Mouse (Mus musculus): ENCODE results near the gene Zmiz1.

Zmiz1 gene

DNA sequence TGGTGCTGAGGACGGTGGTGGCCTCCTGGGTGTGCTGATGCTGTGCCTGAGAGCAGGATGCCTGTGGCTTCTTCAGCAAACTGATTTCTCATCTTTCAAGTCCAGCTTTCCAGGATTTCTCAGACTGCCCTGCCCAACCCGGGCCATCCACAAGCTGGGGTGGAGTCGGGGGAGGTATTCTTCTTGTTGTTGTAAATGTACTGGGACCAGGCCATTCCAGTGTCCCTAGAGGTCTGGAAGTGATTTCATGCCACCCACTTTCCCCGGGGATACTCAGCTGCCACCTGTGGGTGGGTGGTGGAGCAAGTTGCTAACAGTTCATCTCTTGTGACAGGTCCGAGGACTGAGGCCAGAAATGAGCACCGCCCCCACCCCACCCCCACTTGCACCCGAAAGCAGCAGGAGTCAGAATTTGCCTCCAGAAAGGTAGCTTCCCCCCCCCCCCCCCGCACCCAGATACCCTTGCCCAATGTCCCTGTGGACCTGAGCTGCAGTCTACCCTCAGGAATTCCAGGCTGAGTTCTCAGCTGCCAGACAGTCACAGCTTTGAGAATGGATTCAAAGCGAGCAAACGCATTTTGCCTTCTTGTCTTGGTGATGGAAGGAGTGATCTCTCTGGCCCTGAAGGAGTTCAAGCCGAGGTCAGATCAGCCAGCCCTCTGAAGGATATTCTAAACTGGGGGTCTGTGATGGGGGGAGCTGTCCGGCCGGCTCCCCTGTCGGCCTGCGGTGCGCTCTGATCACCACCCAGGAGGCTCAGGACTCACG lies 2.1 kb upstream of the Zmiz1 start:
- DNase-seq (ENCODE audit: low spot score) = peak; percentile 76

DNA sequence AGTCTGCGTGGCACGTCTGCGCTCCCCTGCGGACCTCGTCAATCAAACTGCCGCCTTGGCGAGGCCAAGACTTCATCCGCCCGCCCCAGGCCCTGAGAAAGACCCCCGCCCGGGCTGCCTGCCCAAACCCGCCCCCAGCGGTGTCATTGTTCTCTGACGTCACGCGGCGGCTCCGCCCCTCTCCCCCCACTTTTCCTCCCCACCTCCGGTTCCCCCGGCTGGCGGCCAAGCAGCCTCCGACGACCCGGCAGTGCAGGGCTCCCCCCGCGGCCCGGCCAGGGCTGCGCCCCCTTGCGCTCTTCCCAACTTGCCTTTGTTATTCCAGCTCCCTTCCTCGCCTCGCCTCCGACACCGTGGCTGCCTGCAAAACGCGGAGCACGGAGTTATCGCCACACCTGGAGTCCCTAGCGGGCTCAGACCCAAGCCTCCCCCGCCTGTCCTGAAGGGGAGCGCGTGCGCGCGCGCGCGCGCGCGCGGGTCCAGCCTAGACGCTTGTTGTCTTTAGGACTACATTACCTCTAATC lies 1.5 kb upstream of the Zmiz1 start:
- DNase-seq (ENCODE audit: low spot score) = peak; percentile 98

DNA sequence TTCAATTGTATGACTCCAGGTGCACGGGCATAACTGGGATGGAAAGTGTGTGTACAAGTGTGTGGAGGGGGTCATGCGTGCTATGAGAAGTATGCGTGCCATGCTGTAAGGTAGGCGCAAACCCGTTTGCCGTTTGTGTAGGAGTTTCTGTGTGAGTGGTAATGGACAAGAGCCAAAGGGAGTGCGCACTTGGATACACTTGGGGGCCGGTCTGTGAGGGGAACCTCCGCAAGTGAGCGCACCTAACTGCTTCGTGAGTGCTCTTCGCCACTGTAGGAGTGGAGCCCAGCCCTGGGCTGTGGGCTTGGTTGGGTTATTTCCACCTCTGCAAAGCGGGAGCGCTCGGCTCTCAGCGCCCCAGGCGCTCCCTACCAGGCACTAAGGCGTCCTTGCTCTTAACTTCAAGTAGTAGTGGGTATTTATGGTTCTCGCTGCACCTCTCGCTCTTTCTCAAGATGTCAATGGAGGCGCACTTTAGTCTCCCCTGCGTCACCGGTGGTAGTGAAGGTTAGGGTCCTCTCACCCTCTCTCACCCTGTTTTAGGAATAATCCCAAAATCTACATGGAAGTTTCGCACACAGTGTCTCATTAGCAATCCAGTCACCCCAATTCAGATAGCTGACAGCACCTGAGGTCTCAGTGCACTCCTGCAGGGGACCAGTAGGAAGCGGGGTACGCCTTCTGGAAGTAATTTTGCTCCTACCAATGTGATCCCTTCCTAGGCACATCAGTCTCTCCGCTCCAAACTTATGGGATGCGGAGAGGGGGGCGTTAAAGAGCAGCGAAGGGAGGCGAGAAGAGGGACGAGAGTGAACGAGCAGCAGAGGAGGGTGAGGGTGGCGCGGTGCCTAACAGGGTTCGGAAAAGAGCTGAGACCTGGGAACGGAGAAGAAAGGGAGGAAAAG lies 622 bp upstream of the Zmiz1 start:
- DNase-seq (ENCODE audit: low spot score) = peak; percentile 65

DNA sequence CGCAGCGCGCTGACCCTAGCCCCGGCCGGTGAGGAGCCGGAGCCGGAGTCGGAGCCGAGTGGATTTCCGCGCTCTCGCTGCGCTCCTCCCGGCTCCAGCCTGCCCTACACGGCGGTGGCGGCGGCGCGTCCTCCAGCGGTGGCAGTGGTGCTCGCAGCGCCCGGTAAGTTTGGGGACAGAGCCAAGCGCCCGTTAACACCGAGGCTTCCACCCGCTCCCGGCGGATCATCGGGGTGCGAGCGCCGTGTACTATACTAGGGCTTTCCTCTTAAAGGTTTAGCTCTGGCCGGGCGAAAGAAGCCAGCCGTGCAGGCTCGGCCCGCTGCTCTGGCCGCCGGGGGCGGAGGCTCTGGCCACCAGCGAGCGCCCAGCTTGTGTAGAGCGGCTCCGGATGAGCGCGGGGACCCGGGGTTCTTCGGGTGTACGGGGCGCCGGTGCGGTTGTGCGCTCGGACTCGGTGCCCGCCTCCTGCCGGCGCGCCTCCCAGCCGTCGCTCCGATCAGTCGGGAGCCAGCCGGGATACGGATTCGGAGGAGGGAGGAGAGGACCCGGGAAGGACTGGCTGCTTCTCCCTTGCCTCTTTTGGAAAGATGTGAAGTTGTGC lies 511 bp downstream of the Zmiz1 start:
- DNase-seq (ENCODE audit: low spot score) = no peak

DNA sequence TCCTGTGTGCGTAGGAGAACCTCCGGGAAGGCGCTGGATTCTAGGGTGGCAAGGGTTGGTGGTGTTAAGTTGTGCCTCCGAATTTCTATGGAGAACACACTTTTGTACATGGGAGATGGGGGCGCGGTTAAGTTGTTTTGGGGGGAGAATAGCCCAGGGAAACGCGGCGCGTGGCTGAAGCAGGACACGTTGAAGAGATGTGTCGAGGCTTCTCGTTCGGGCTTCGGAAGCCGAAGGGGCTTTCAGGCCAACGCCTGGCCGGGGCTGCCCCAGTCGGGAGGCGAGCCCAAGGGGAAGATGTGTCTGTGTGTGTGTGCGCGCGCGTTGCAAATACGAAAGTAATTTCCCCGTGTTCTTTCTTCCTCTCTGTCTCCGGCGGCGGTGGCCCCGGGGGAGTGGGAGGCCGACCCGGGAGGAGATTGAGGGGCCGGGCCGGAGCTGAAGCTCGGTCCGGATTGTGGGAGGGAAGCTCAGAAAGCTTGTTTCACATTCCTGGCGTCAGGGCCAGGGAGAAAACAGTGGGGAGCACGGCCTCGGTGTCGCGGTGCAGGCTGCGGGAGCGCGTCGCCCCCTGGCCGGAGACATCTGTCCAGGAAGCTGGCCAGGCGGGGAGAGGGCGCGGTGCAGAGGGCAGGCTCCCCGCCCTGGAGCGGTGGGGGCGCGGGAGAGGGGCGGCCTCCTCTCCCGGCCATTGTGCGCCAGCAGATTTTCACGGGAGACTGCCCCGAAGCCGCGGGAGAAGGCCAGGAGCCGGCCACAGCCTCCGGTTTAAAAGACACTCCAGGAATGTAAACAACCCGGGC lies 1.2 kb downstream of the Zmiz1 start:
- peak; percentile 47 for DNase-seq (ENCODE audit: low spot score)

DNA sequence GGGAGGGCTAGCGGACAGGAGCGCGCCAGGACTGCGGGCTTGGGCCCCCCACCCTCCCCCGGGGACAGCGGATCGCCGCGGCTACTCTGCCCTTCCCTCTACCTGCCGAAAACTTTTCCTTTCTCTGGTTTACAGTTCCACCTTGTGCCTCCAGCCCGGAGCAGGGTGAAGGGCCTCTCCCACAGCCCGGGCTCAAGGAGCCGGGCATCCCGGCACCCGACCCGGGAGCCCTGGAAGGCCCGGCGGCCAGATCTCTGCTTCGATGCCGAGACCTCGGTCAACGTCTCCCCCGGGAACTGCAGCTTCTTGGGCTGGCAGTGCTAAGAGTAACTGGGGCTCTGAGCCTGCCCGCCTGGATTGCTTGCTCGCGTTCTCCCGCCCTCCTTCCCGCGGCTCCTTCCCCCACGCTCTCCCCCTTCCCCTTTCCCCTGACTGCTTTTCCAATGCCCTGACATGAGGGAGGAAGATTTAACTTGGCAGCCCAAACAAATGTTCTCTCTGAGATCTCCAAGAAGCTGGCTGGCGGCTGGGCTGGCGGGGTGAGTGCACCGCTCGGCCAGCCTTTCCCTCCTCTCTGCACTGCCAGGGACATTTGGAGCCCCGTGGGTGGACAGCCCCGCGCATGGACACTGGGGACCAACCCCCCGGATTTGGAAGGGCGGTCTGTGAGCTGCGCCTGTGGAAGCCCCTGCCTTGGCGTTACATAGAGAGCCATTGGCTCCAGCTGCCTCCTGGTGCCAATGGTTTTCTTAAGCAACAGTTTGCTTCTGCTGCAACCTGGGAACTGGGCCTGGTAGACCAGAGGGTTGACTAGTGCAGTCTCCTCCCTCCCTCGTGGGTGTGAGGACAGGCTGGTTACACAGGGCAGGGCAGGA lies 2.1 kb downstream of the Zmiz1 start:
- DNase-seq (ENCODE audit: low spot score) = peak; percentile 91

DNA sequence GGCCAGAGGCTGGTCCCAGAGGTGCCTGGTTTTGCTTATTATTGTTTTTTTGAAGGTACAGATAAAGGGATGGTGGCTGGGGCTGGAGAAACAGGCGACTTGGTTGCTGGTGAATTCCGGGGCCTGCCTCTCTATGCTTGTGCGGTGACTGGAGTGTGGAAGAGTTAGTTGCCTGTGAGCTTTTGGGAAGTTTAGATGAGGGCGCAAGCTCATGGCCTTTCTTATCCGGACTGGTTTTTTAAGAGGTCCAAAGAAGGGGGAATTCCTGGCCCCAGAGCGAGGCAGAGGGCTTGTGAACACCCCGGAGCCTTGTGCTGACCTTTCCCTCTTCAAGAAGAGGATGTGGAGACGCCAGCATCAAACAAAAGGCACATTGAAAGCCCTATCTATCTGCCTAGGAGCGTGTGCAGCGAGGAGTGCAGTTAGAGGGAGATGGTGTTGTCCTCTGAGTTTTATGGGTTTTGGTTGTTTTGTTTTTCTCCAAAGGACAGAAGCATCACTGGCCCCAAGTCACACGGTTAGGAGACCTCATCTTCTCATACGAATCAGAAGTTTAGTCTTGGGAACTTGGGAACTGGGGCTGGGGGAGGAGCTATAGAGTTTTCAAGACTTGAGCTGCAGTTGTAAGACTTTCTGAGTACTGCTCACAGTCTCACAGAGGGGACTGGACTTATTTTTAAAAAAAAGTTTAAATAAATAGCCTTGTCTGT lies 2.8 kb downstream of the Zmiz1 start:
- no peak for DNase-seq (ENCODE audit: low spot score)

DNA sequence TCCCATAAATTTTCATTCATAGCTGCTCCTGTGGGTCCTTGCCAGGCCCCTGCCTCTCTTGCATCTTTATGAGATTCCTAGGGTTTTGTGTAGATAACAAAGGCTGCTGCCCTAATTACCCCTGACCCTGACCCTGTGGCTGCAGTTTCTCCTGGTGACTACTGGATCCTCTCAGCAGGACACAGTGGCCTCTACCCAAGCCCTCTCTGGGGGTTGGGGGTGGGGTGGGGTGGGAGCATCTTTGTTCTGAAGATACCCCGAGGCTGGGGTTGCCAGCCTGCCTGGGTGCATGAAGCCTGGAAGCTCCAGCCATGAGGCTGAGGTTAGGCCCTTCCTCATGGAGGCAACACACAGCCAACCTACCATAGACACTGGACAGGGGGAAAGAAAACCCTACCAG lies 4.0 kb downstream of the Zmiz1 start:
- no peak for DNase-seq (ENCODE audit: low spot score)

DNA sequence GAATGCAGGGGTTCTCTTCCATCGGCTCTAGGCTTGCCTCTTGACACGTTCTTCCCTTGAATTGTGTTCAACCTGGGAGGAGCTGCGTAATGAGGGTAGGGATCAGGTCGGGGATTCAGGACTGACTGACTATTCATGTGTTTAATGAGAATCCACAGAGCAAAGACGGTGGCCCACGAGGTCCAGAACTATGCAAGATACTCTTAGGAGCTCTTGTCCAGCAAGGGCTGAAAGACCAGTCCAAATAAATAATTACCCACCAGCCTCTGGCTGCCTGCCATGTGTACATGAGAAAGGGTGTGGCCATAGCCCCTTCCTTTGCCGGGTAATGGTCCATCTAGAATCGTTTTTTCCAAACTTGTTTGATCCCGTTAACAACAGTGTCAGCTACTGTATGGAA lies 4.9 kb downstream of the Zmiz1 start:
- DNase-seq (ENCODE audit: low spot score) = peak; percentile 43

DNA sequence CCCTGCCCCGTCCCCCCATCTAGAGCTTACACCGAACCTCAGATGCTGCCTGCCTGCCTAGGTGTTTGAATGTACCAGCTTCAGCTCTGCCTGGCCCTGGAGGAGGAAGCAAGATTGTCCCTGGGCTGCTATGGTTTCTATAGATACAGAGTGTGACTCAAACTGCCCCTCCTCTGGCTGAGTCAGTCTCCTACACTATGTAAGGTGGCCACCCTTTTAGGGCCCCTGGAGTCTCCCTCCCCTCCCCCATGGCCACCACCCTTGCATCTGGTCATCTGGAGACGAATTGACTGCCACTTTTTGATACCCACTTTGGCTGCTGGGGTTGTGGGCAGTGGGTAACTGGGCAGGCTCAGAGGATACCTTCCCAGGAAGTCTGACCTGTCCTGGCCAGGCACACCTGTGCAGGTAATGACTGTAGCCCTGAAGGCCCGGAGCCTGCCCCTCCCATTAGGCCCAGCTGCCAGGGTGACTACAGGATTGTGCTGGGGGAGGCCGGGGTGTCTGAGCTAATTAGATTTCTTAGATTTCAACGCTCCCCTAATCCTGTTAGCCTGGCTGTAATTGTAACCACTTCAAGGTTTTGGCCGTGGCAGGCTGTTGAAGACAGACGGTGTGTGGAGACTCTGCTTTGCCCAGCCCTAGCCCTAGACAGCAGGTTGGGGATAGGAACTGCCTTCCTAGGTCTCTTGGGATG lies 5.8 kb downstream of the Zmiz1 start:
- DNase-seq (ENCODE audit: low spot score) = peak; percentile 81

DNA sequence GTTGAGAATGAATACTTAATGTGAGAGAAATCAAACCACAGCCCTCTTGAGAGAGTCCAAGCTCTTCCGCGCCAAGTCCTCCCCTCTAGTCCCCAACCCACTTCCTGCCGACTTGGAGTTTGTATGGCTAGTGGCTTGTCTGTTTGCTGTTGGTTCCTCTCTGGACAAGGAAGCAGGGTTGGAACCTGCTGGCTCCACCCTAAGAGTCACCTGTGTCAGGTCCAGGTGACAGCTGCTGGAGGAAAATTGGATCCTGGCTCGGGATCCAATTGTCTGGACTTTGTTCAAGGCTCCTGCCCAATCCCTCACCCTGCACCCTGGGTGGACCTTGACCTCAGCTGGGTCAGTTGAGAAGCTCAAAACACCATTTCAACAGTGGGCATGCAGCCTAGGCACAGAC lies 7.4 kb downstream of the Zmiz1 start:
- DNase-seq (ENCODE audit: low spot score) = no peak

DNA sequence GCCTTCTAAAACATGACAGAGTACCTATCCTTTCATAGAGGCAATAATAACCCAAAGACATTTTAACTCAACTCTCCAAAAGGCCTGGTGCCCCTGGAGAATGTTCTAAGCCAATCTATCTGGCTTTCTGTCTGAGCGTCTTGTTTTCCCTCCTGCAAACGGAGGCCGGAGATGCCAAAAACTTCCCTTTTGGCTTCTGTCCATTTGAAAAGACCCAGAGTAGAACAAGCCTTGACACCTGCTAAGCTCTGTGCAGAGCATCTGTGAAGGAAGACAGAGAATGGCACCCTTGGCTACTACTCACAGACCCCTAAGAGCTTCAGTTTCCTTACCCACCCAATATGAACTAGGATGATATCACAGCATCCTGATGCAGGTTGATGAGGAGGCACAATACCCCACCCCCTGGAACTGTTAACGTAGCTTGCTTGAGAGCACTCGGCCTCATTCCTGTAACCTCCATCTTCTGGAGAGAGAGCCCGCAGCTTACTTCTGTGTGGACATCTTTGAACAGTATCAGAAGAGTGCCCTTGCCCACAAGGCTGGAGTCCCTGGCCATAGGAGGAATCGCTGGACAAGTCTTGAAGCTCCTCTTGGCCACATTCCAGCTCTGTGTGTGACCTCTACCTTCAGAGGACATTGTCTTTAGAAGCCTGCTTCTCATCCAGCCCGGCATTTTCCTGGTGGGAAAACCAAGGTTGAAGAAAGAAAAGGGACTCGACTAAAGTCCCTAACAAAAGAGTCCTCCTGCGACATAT lies 9.1 kb downstream of the Zmiz1 start:
- no peak for DNase-seq (ENCODE audit: low spot score)

DNA sequence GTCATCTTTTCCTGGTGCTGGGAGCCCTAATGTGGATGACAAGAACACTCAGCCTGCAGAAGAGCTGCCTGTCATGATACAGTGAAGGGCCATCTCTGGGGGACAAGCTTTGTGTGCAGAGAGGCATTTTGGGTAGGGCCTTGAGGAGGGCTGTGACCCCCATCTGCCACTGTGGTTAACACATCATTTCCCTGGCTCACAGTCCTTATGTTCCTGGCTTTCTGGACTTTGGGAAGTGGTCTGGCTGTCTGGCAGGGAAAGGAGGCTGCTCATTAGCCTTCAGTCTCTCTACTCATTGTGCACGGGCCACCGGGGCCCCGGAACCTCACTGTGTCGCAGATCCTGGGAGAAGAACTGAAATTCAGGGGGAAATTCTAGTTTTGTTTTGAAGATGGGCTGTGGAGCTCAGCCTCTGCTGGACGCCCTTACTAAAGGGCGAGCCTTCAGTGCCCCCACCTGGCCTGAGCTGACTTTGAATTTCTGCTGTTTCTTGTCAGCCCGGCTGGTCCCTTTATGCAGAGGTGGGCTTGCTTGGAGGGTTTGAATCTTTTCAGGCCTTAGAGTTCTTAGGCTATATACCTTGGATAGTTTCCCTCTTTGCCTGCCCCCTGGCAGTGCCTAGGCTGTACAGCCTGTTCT lies 10.0 kb downstream of the Zmiz1 start:
- no peak for DNase-seq (ENCODE audit: low spot score)

DNA sequence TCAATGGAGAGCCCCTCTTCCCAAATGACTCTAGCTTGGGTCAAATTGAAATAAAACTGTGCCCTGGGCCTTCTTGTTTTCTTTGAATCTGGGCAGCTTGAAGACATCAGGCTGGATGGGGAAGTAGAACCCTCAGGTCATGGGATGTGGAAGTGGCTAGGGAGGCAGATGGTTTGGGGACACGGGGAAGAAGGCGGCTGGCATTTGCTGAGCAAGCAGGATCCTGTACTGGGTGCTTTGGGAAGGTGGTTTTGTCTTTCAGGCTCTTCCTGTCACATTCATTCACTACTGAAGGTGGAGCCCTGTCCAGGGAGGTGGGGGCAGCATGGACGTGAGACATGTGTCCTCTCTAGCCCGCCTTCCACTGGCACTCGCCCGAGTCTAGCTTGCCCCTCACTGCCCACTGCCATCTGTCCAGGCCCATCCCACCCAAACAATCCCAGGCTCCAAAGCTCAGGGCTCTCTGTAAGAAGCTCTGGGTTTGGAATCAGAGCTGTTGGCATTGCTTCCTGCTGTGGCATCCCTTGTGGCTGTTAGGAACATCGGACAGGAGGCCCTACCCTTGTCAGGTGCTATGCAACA lies 11.3 kb downstream of the Zmiz1 start:
- no peak for DNase-seq (ENCODE audit: low spot score)

DNA sequence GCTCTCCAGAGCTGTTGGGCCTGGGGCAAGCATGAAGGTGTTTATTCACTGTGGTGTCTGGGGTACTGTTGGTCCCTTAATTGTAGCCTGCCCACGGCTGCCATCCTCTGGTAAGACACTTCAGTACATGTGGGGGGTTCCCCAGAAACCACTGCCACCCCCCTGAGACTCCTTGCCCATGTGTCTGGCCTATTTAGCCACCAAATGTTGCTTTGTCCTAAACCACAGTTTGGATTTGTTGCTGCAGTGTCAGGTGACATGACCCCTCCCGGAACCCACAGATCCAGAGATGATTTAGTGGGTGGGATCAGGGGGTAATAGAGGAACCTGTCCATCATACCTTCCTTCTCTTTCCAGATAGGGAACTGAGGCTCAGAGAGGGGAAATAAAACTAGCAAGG lies 12.1 kb downstream of the Zmiz1 start:
- DNase-seq (ENCODE audit: low spot score) = no peak

DNA sequence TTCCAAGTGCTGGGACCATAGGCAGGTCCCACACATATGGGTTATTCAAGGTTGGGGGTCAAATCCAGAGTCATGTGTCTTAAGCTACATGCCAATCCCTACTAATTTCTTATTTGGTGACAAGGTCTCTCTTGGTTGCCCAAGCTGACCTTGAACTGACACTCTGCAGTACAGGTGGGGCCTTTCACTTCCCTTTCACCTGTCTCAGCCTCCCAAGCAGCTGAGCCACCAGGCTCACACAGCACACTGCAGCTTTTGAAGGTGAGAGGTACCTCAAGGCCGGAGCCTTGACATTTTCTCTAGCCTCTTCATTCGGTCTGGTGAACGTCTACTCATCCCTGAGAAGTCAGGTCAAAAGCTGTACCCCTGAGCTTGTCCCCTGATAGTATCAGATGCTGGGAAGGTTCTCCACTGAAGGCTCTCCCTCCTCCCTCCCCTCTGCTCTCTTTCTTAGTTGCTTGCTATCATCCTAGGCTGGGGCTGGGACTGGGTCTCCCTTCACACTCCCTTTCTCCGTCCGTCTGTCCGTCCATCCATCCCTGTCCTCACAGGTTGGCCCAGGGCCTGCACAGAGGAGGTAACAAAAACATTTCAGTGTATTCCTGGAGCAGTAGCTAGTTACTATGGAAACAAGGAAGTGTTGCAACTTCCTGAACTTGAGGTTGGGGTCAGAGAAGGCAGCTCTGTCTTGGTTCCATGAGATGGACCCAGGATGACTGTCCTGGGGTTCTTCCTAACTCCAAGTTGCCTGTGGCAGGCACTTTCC lies 13.3 kb downstream of the Zmiz1 start:
- no peak for DNase-seq (ENCODE audit: low spot score)

DNA sequence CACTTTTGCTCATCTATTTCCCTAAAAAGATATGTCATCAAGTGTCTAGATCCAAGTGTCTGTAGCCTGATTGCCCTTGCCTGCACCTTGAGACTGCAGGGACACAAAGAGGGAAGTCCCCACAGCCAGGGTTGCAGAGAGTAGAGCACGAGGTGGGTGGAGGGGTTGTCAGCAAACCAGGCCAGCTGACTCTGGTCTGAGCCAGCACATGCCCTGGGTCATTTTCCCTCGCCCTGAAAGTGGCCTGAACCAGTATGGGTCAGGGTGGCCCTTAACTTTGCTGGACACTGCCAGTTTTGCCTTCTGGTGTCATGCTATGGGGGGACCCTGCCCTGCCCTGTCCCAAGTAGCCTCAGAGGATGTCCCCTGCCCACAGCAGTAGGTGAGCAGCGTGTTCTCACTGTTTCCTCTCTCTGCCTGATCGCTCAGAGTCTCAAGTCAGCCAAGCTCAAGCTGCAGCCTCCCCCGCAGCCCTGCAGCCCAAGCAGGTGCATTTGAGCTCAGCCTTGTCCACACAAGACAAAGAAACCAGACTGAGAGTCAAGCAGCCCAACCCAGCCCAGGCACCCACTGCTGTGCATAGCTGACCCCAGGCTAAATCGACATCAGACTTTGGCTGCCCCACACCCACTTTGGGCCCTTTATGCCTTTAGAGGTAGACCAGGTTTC lies 14.1 kb downstream of the Zmiz1 start:
- no peak for DNase-seq (ENCODE audit: low spot score)
